Mouse (Mus musculus) liver, embryonic 14.5 days (tissue): ENCODE data around the gene Gm20721. TPM values are rescaled to one million over a fixed set of nuclear protein-coding genes. Genes with fewer than 3 reads are reported as not detected.

Experiments
- ATAC-seq: fragments of 200-750 bp; cut with Nextera tagmentation; 2 replicates; pipeline ENCODE4 v1.8.0; 2017; ENCODE audit warnings: moderate number of reproducible peaks, mild to moderate bottlenecking, moderate library complexity; ENCODE audit not compliant: insufficient read depth
- DNase-seq, 3 experiments: peaks; one replicate each; pipeline ENCODE4 v3.0.0-alpha.2; 2012 to 2013; ENCODE audit warnings: low read depth in 3 of 3, low spot score in 3 of 3
- H3K27ac ChIP-seq: fragments of 300-500 bp; sonication (generic); 2 replicates; pipeline ENCODE4 v1.5.1; 2014; ENCODE audit warnings: moderate library complexity, mild to moderate bottlenecking, control low read depth, inconsistent platforms
- H3K27me3 ChIP-seq: fragments of 300-500 bp; sonication (generic); 2 replicates; pipeline ENCODE4 v1.6.1; 2014; ENCODE audit warnings: mild to moderate bottlenecking, low read length, moderate library complexity; ENCODE audit not compliant: control insufficient read depth, insufficient read depth
- H3K36me3 ChIP-seq: fragments of 300-500 bp; sonication (generic); replicated peaks from 2 replicates; pipeline ENCODE4 v1.6.1; 2014; ENCODE audit warnings: low read depth; ENCODE audit not compliant: control insufficient read depth, insufficient read depth
- H3K4me1 ChIP-seq, 2 experiments: fragments of 200-500 bp in 1 of 2; fragments of 300-500 bp in 1 of 2; sonication (generic) in 1 of 2; replicated peaks; 2 replicates each; pipeline ENCODE4 v1.6.1; 2012 to 2014; ENCODE audit warnings: antibody characterized with exemption in 1 of 2, inconsistent platforms in 1 of 2, low read length in 1 of 2; ENCODE audit not compliant: control insufficient read depth in 2 of 2, insufficient read depth in 2 of 2
- H3K4me2 ChIP-seq: fragments of 300-500 bp; sonication (generic); 2 replicates; pipeline ENCODE4 v1.6.1; 2014; ENCODE audit warnings: low read depth, mild to moderate bottlenecking, control low read depth, moderate library complexity
- H3K4me3 ChIP-seq, 2 experiments: fragments of 200-500 bp in 1 of 2; fragments of 300-500 bp in 1 of 2; sonication (generic) in 1 of 2; 2 replicates each; pipeline ENCODE4 v1.5.1; 2012 to 2014; ENCODE audit warnings: low read depth in 2 of 2, low read length in 2 of 2, mild to moderate bottlenecking in 2 of 2, control low read depth in 1 of 2, inconsistent platforms in 1 of 2, moderate library complexity in 1 of 2; ENCODE audit not compliant: insufficient read depth in 1 of 2
- H3K9ac ChIP-seq: fragments of 300-500 bp; sonication (generic); replicated peaks from 2 replicates; pipeline ENCODE4 v1.6.1; 2014; ENCODE audit warnings: mild to moderate bottlenecking, control low read depth, moderate library complexity
- H3K9me3 ChIP-seq: fragments of 300-500 bp; sonication (generic); 2 replicates; pipeline ENCODE4 v1.6.1; 2016; ENCODE audit warnings: low read length, mixed read lengths; ENCODE audit not compliant: control insufficient read depth
- CTCF ChIP-seq: IDR thresholded peaks from 2 replicates; pipeline ENCODE4 v1.5.1; 2016; ENCODE audit warnings: antibody characterized with exemption, low read depth, control low read depth
- EP300 ChIP-seq: IDR thresholded peaks from 2 replicates; pipeline ENCODE4 v1.6.1; 2016; ENCODE audit warnings: antibody characterized with exemption, low read depth
- WGBS: fragments of 180-500 bp; shearing (Covaris S2); extraction: QIAGEN DNeasy Blood & Tissue Kit; methylation state at CpG from one replicate; pipeline ENCODE4 v1.1.7; 2014; ENCODE audit not compliant: insufficient replicate concordance; 5-methylcytosine and 5-hydroxymethylcytosine counted together
- polyA plus RNA-seq, 2 experiments: library from polyadenylated mRNA; depleted of rRNA in 1 of 2; stranded (reverse) in 1 of 2; unstranded in 1 of 2; fragments of >200 nt; fragmentation: Nextera tagmentation in 1 of 2; extraction: Ambion mirVana in 1 of 2; gene quantifications; 2 replicates each; pipeline versions ENCODE4 v1.2.1 to v1.2.3; 2012 to 2014

The Gm20721 gene
- polyA plus RNA-seq, 2 experiments: 0.74 to 0.88 TPM

- no peaks in the 10 kb centered on the region; the same call in none of the 2 replicates for H3K36me3 ChIP-seq
- H3K27me3 ChIP-seq: no peaks in the 10 kb centered on the region
- H3K9ac ChIP-seq: peak overlapping the region; percentile 80
- DNase-seq (no peak), ATAC-seq (no peak)
- peak overlapping the region; percentile 32 for H3K27ac ChIP-seq
- peak overlapping the region; percentile 68 to 91 for H3K4me3 ChIP-seq
- 31% methylated on average over 12 of the region's 12 CpGs for WGBS
- peaks cover 21 to 23% of the 10 kb centered on the region in 2 experiments for H3K4me1 ChIP-seq
- no peak for TF ChIP-seq CTCF
- TF ChIP-seq EP300: no peak
- H3K4me2 ChIP-seq: peak overlapping the region; percentile 98
- no peaks in the 10 kb centered on the region for H3K9me3 ChIP-seq
Observed at GRCm38 (mm10) chr2:174331282-174332030, 15.1 kb downstream of the Gm20721 start.

- TF ChIP-seq CTCF: peak; percentile 16; the same call in 1 of the 2 replicates
- TF ChIP-seq EP300: no peak
- Histone ChIP-seq H3K36me3 (no peaks in the 10 kb centered on the region; the same call in none of the 2 replicates), H3K4me1 (peaks cover 21 to 23% of the 10 kb centered on the region in 2 experiments), H3K4me2 (peak overlapping the region; percentile 98), H3K9me3 (no peaks in the 10 kb centered on the region), H3K4me3 (peak overlapping the region; percentile 68 to 91), H3K27me3 (no peaks in the 10 kb centered on the region), H3K9ac (peak overlapping the region; percentile 80), H3K27ac (peak overlapping the region; percentile 32)
- peak in 1 of 3 experiments; percentile 38 for DNase-seq
- ATAC-seq: peak; percentile 51
- under 1% methylated on average over 47 of the region's 48 CpGs for WGBS
Observed at GRCm38 (mm10) chr2:174330616-174331191, 15.8 kb downstream of the Gm20721 start.

DNA sequence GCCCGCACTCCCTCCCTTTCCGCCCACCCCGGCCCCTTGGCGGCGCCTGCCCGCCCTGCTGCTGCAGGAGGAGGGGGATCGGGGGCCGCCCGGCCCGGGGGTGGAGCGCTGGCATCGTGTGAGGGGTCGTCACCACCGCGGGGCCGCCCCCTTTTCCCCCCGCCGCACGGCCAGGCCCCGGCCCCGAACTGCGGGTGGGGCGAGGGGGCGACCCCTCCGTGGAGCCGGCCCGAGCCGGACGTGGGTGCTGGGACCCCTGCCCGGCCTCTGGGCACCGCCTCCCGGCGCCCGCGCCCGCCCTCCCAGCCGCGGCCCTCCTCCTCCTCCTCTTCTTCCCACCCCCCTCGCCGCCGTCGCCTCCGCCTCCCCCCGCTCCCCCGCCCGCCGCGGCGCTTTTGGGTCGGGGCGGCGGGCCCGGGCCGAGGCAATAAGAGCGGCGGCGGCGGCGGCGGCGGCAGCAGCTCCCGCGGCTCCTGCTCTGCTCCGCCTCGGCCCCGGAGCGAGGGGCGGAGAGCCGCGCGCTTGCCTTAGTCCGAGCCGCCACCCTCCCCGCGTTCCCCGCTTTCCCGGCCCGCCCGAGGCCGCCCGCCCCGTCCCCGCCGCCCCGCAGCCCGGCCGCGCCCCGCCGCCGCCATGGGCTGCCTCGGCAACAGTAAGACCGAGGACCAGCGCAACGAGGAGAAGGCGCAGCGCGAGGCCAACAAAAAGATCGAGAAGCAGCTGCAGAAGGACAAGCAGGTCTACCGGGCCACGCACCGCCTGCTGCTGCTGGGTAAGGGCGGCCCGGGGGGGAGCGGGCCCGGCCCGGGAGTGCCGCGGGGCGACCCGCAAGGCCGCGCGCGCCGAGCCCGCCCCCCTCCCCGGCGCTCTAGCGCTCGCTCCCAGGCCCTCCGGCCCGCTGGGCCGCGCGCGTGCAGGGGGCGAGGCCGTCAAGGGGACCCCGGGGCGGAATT is 16.6 kb downstream of the Gm20721 start:
- no peak for TF ChIP-seq EP300
- no peak for TF ChIP-seq CTCF
- WGBS: under 1% methylated on average over 82 of the region's 131 CpGs
- Histone ChIP-seq H3K27ac (peak overlapping the region; percentile 32), H3K4me1 (peaks cover 21% of the 10 kb centered on the region in 2 experiments), H3K36me3 (no peaks in the 10 kb centered on the region; the same call in none of the 2 replicates), H3K9me3 (no peaks in the 10 kb centered on the region), H3K4me3 (peak overlapping the region; percentile 68 to 91), H3K27me3 (no peaks in the 10 kb centered on the region), H3K9ac (peak overlapping the region; percentile 80), H3K4me2 (peak overlapping the region; percentile 98)
- DNase-seq: peak in 1 of 3 experiments; percentile 40
- ATAC-seq: peak; percentile 61

- peak overlapping the region; percentile 98 for H3K4me2 ChIP-seq
- 32% methylated on average over 54 of the region's 58 CpGs for WGBS
- H3K9ac ChIP-seq: peak overlapping the region; percentile 80
- TF ChIP-seq EP300 (no peak), CTCF (no peak)
- peaks cover 17 to 20% of the 10 kb centered on the region in 2 experiments for H3K4me1 ChIP-seq
- H3K27me3 ChIP-seq: no peaks in the 10 kb centered on the region
- ATAC-seq (peak; percentile 1; the same call in 1 of the 2 replicates), DNase-seq (no peak)
- H3K27ac ChIP-seq: peak overlapping the region; percentile 32
- H3K36me3 ChIP-seq: no peaks in the 10 kb centered on the region; the same call in none of the 2 replicates
- H3K9me3 ChIP-seq: no peaks in the 10 kb centered on the region
- H3K4me3 ChIP-seq: peak overlapping the region; percentile 51 to 68
Observed at GRCm38 (mm10) chr2:174328926-174329662, 17.4 kb downstream of the Gm20721 start.
